Comparison of ENCODE assay signal across 13 mouse cellular contexts in genomic region chr7:113737790-113738362, GRCm38 (mm10). TPM values are rescaled to one million over a fixed set of nuclear protein-coding genes. Genes with fewer than 3 reads are reported as not detected.
DNase-seq lines count a peak whose midpoint lies in the region; ATAC-seq and TF ChIP-seq lines count a peak whose summit lies in the region.
"Had no signal": no experiment of that assay in that cellular context is flagged by ENCODE, and none has a peak within 500 bp of the region (broad histone marks: within the 10 kb centered on the region; RNA-seq: fewer than 3 reads in every experiment).

No protein-coding gene starts in this region.

- TF ChIP-seq CTCF in layer of hippocampus, adult 2 months (conservative IDR thresholded peaks at IDR 0.05): no peak

- DNase-seq in frontal cortex, postnatal 10 days (ENCODE audit: low spot score in 2 of 2): no peak
- DNase-seq in layer of hippocampus, adult 2 months (ENCODE audit: low spot score in 2 of 2): no peak
- no peak for DNase-seq in layer of hippocampus, postnatal 36 days
- DNase-seq in NIH3T3 (ENCODE audit: low read depth): peak; percentile 2
- peak; percentile 13 for DNase-seq in heart, postnatal 4 days
- DNase-seq: cerebellum, adult 9-11 months had no signal

- H3K4me3 ChIP-seq in layer of hippocampus, adult 2 months: peak overlapping the region; percentile 8; the same call in 1 of the 2 replicates
- H3K4me3 ChIP-seq: forebrain, embryonic 13.5 days; midbrain, embryonic 13.5 days had no signal

- H3K27ac ChIP-seq in layer of hippocampus, adult 2 months: 0 out of 2 replicates have a peak overlapping the region, but pooled peaks have one; percentile 14
- H3K27ac ChIP-seq: forebrain, embryonic 13.5 days; midbrain, embryonic 13.5 days had no signal

- peak; percentile 94 for ATAC-seq in frontal cortex, adult (ENCODE audit: low TSS enrichment)
- ATAC-seq in monocyte, adult 5-6 weeks (replicated peaks; ENCODE audit: insufficient number of reproducible peaks, low FRiP score, low TSS enrichment, poor library complexity, severe bottlenecking): no peak
- ATAC-seq in activated CD4-positive, CD25-positive, alpha-beta regulatory T cell, adult 4 months: no peak
- ATAC-seq: forebrain, embryonic 13.5 days; intestine, embryonic 16.5 days; midbrain, embryonic 13.5 days had no signal

RNA-seq across cellular contexts. Expression of gene Spon1, which starts 27.9 kb away (rescaled TPM):
- total RNA-seq in layer of hippocampus, adult 2 months (2021): 10 to 100 TPM; 68.1 to 68.6 TPM
- total RNA-seq in layer of hippocampus, postnatal 36 days (2021): 10 to 100 TPM; 65.4 to 66.9 TPM
- 10 to 100 TPM; 28.6 to 32.7 TPM for total RNA-seq in heart, postnatal 4 days (2021)
- total RNA-seq in monocyte, adult 5-6 weeks (2017): 0.10 to 0.11 TPM in 2 of 3 replicates, not detected in the other
- 1 to 10 TPM in 1 of 2 experiments, under 1 TPM in 1; 0.99 to 1.8 TPM for polyA plus RNA-seq in activated CD4-positive, CD25-positive, alpha-beta regulatory T cell, adult 4 months (2017; shearing (Covaris generic))
- total RNA-seq: hematopoietic stem cell, adult 5-6 weeks had no signal

Comparison
In these comparisons a context has a peak if more than half of its experiments do, and no peak if none do; other contexts are left out.
1. DNase-seq: peak in NIH3T3 (single experiment) and heart, postnatal 4 days (single experiment); none in frontal cortex, postnatal 10 days (0 of 2), layer of hippocampus, adult 2 months (0 of 2) and layer of hippocampus, postnatal 36 days (0 of 2).
2. RNA of gene Spon1, which starts 27.9 kb away (total RNA-seq): 68.1 to 68.6 TPM in layer of hippocampus, adult 2 months, 65.4 to 66.9 TPM in layer of hippocampus, postnatal 36 days and 28.6 to 32.7 TPM in heart, postnatal 4 days; 0.10 to 0.11 TPM in monocyte, adult 5-6 weeks; every median in the first group is over 10 times any median in the second.